Mouse (Mus musculus) lung, adult 2 months (tissue): ENCODE measurements around the gene Inip.

ENCODE experiments used
- CTCF ChIP-seq: fragments of 200-500 bp; IDR thresholded peaks from 2 replicates; pipeline ENCODE4 v1.5.1; 2011; ENCODE audit warnings: mild to moderate bottlenecking, low read length, control low read depth; ENCODE audit not compliant: insufficient read depth
- POLR2A ChIP-seq: fragments of 200-500 bp; IDR thresholded peaks from 2 replicates; pipeline ENCODE4 v1.6.1; 2011; ENCODE audit warnings: low read depth, mild to moderate bottlenecking, control low read depth, low read length, borderline replicate concordance; ENCODE audit errors: extremely low read depth

- TF ChIP-seq CTCF (no peak), POLR2A (no peak)
Measured at GRCm38 (mm10) chr4:59804754-59805153, 3.4 kb upstream of the Inip start.
